Mouse (Mus musculus) testis, adult 2 months (tissue): ENCODE measurements around the gene Pif1.

Source experiments
- CTCF ChIP-seq: fragments of 200-500 bp; IDR thresholded peaks from 2 replicates; pipeline ENCODE4 v1.5.1; 2012; ENCODE audit warnings: low read depth, mild to moderate bottlenecking, inconsistent platforms, low read length, moderate library complexity; ENCODE audit not compliant: control insufficient read depth, insufficient read depth, insufficient replicate concordance
- POLR2A ChIP-seq: fragments of 200-500 bp; IDR thresholded peaks from 2 replicates; pipeline ENCODE4 v1.6.1; 2012; ENCODE audit warnings: low read depth, mild to moderate bottlenecking, inconsistent platforms, low read length, moderate library complexity; ENCODE audit not compliant: control insufficient read depth

- no peak for TF ChIP-seq POLR2A
- TF ChIP-seq CTCF: no peak
These were observed 14.1 kb upstream of the Pif1 start for GRCm38 (mm10) chr9:65572837-65573236.
